Mouse (Mus musculus): Measurements from ENCODE around the gene Dazap2. TPM values are rescaled to one million over a fixed set of nuclear protein-coding genes. Genes with fewer than 3 reads are reported as not detected.

Dazap2 gene
- polyA plus RNA-seq, 1 experiment from 2014 or later, result 155 TPM

DNA sequence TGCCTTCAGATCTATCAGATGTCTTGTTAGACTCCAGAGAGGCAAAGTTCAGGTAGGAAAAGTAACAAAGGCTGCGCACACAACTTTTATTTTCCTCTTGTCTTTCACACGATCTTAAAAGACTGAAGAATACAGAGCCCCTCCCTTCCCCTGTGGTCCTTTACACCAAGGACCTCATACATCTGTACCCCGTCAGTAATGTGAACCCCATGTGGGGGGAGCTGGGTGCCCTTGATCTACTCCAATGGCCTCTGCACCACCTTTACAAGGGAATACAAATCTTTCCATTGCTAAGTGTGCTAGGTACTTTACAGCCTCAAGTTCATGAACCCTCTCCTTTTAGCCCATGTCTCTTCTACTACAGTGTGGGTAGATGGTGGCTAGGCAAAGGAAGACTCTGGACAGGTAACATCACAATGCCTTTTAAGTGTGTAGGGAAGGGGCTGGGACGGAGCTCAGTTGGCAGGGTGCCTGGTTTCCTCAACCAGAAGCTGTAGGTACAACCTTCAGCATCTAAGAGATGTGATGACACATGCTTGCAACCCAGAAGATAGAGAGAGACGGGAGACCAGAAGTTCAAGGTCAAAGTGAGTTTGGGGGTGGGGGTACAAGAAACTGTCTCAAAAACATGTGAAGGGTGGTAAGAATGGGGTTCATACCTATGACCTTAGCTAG is 52.9 kb downstream of the Dazap2 start:
- no peak overlapping the region for H3K4me3 ChIP-seq
- ATAC-seq (replicated peaks), result no peak
- H3K27ac ChIP-seq (replicated peaks), result no peak overlapping the region
- no peaks in the 10 kb centered on the region for H3K36me3 ChIP-seq
- 86% methylated on average over 5 of the region's 5 CpGs for WGBS
- no peaks in the 10 kb centered on the region for H3K9me3 ChIP-seq
- no peak overlapping the region for H3K9ac ChIP-seq (replicated peaks)
- H3K4me2 ChIP-seq (replicated peaks), result no peak overlapping the region
- H3K27me3 ChIP-seq, result no peaks in the 10 kb centered on the region
- H3K4me1 ChIP-seq, result no peaks in the 10 kb centered on the region

DNA sequence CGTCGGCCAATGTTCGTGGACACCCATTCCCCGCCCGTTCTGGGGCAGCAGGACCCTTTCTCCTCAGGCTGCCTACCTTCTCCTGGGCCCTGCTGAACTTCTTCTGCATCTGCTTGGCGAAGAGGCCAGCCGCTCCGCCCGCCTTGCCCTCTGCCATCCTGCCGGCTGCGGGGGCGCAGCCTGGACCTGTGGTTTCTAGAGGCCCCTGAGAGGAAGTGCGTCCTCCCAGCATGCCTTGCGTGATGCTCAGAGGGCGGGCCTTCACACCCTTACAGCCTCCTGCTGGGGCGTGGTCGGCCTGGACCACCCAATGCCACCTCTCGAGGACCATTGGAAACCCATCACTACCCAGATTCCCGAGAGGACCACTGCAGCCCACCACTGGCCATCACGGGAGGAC is 54.2 kb downstream of the Dazap2 start, which contains the start of gene Bin2:
Bin2 (minus strand) TSS at position 217 of the 400 bp plus-strand sequence.
- 94% methylated on average over 20 of the region's 20 CpGs for WGBS
- Histone ChIP-seq H3K27me3 (no peaks in the 10 kb centered on the region), H3K9ac (replicated peaks) (no peak within 1 kb of the TSS), H3K36me3 (no peaks in the 10 kb centered on the region), H3K4me3 (no peak within 1 kb of the TSS), H3K4me1 (no peaks in the 10 kb centered on the region), H3K4me2 (replicated peaks) (no peak within 1 kb of the TSS), H3K9me3 (no peaks in the 10 kb centered on the region), H3K27ac (replicated peaks) (no peak within 1 kb of the TSS)
- no peak for ATAC-seq (replicated peaks)

GRCm38 (mm10) chr15:100670004-100670403 is 54.9 kb downstream of the Dazap2 start:
- 88% methylated on average over 8 of the region's 8 CpGs for WGBS
- ATAC-seq (replicated peaks), result no peak

More at GRCm38 (mm10) chr15:100670004-100670403, 54.9 kb downstream of the Dazap2 start:
- H3K36me3 ChIP-seq, result no peaks in the 10 kb centered on the region
- no peaks in the 10 kb centered on the region for H3K4me1 ChIP-seq
- no peaks in the 10 kb centered on the region for H3K27me3 ChIP-seq
- no peak overlapping the region for H3K9ac ChIP-seq (replicated peaks)
- no peak overlapping the region for H3K4me2 ChIP-seq (replicated peaks)
- no peak overlapping the region for H3K27ac ChIP-seq (replicated peaks)
- no peaks in the 10 kb centered on the region for H3K9me3 ChIP-seq
- no peak overlapping the region for H3K4me3 ChIP-seq

Small RNAs within 50 kb of the gene (microRNA-seq; reads per million reads assigned to microRNA genes)
- not detected for gene Mir6961

Other genes with a start within 250 kb of the Dazap2 start
- gene Gm5475, start 193.2 kb upstream of the Dazap2 start, polyA plus RNA-seq (2015; fragmentation: Nextera tagmentation; extraction: Ambion mirVana), result 0.06 TPM in 1 of 2 replicates, not detected in the other
- gene Slc11a2, start 190.3 kb upstream of the Dazap2 start, polyA plus RNA-seq (2015; fragmentation: Nextera tagmentation; extraction: Ambion mirVana), result 22.2 and 23.5 TPM in 2 replicates
- gene Letmd1, start 146.3 kb upstream of the Dazap2 start, polyA plus RNA-seq (2015; fragmentation: Nextera tagmentation; extraction: Ambion mirVana), result 51.5 and 52.3 TPM in 2 replicates
- gene Csrnp2, start 119.9 kb upstream of the Dazap2 start, polyA plus RNA-seq (2015; fragmentation: Nextera tagmentation; extraction: Ambion mirVana), result 54.9 and 55.6 TPM in 2 replicates
- 30.0 and 33.6 TPM in 2 replicates for gene Tfcp2, start 63.3 kb upstream of the Dazap2 start, polyA plus RNA-seq (2015; fragmentation: Nextera tagmentation; extraction: Ambion mirVana)
- gene Pou6f1, start 15.4 kb upstream of the Dazap2 start, polyA plus RNA-seq (2015; fragmentation: Nextera tagmentation; extraction: Ambion mirVana), result 50.4 and 51.3 TPM in 2 replicates
- gene Smagp, start 21.6 kb downstream of the Dazap2 start, polyA plus RNA-seq (2015; fragmentation: Nextera tagmentation; extraction: Ambion mirVana), result 1.8 and 2.5 TPM in 2 replicates
- 1.2 and 2.0 TPM in 2 replicates for gene Bin2, start 54.2 kb downstream of the Dazap2 start, polyA plus RNA-seq (2015; fragmentation: Nextera tagmentation; extraction: Ambion mirVana)
- gene Cela1, start 72.6 kb downstream of the Dazap2 start, polyA plus RNA-seq (2015; fragmentation: Nextera tagmentation; extraction: Ambion mirVana), result 0.43 and 0.97 TPM in 2 replicates
- gene Galnt6, start 114.0 kb downstream of the Dazap2 start, polyA plus RNA-seq (2015; fragmentation: Nextera tagmentation; extraction: Ambion mirVana), result 0.13 and 0.27 TPM in 2 replicates
- gene Slc4a8, start 146.4 kb downstream of the Dazap2 start, polyA plus RNA-seq (2015; fragmentation: Nextera tagmentation; extraction: Ambion mirVana), result 20.7 and 22.8 TPM in 2 replicates